Mouse (Mus musculus) hindbrain, embryonic 16.5 days (tissue): Measurements from ENCODE around the gene Frk. TPM values are rescaled to one million over a fixed set of nuclear protein-coding genes. Genes with fewer than 3 reads are reported as not detected.
"Not testable (repeated sequence)": the region's sequence is repeated elsewhere in the genome, so short reads cannot be mapped to it uniquely, and the experiment has no call there.

ENCODE experiments used
- ATAC-seq: fragments of 200-750 bp; cut with Nextera tagmentation; 2 replicates; pipeline ENCODE4 v1.8.0; 2017; ENCODE audit warnings: moderate TSS enrichment, moderate library complexity
- H3K27ac ChIP-seq: fragments of 300-500 bp; sonication (generic); 2 replicates; pipeline ENCODE4 v1.5.1; 2014; ENCODE audit warnings: low read depth, mild to moderate bottlenecking, control low read depth, low read length, moderate library complexity
- H3K27me3 ChIP-seq: fragments of 300-500 bp; sonication (generic); replicated peaks from 2 replicates; pipeline ENCODE4 v1.6.1; 2014; ENCODE audit warnings: low read length; ENCODE audit not compliant: control insufficient read depth, insufficient read depth
- H3K36me3 ChIP-seq: fragments of 300-500 bp; sonication (generic); 2 replicates; pipeline ENCODE4 v1.6.1; 2014; ENCODE audit warnings: mild to moderate bottlenecking, low read length, moderate library complexity, mixed read lengths; ENCODE audit not compliant: control insufficient read depth, insufficient read depth
- H3K4me1 ChIP-seq: fragments of 300-500 bp; sonication (generic); 2 replicates; pipeline ENCODE4 v1.6.1; 2014; ENCODE audit warnings: low read depth, low read length; ENCODE audit not compliant: control insufficient read depth, insufficient read depth
- H3K4me2 ChIP-seq: fragments of 300-500 bp; sonication (generic); 2 replicates; pipeline ENCODE4 v1.6.1; 2014; ENCODE audit warnings: mild to moderate bottlenecking, low read length, control low read depth, moderate library complexity
- H3K4me3 ChIP-seq: fragments of 300-500 bp; sonication (generic); 2 replicates; pipeline ENCODE4 v1.5.1; 2014; ENCODE audit warnings: mild to moderate bottlenecking, low read length, control low read depth, moderate library complexity
- H3K9ac ChIP-seq: fragments of 300-500 bp; sonication (generic); 2 replicates; pipeline ENCODE4 v1.6.1; 2014; ENCODE audit warnings: low read depth, mild to moderate bottlenecking, control low read depth, low read length, moderate library complexity
- H3K9me3 ChIP-seq: fragments of 300-500 bp; sonication (generic); 2 replicates; pipeline ENCODE4 v1.6.1; 2014; ENCODE audit warnings: mild to moderate bottlenecking, low read length, moderate library complexity; ENCODE audit not compliant: control insufficient read depth
- WGBS: fragments of 180-500 bp; shearing (Covaris S2); extraction: QIAGEN DNeasy Blood & Tissue Kit; methylation state at CpG from one replicate; pipeline ENCODE4 v1.1.7; 2014; 5-methylcytosine and 5-hydroxymethylcytosine counted together
- polyA plus RNA-seq: library from polyadenylated mRNA; unstranded; fragments of >200 nt; fragmentation: Nextera tagmentation; extraction: Ambion mirVana; gene quantifications from 2 replicates; pipeline ENCODE4 v1.2.1, GENCODE M21; 2015

Gene Frk
- polyA plus RNA-seq, 1 experiment from 2014 or later, result 0.65 TPM

DNA sequence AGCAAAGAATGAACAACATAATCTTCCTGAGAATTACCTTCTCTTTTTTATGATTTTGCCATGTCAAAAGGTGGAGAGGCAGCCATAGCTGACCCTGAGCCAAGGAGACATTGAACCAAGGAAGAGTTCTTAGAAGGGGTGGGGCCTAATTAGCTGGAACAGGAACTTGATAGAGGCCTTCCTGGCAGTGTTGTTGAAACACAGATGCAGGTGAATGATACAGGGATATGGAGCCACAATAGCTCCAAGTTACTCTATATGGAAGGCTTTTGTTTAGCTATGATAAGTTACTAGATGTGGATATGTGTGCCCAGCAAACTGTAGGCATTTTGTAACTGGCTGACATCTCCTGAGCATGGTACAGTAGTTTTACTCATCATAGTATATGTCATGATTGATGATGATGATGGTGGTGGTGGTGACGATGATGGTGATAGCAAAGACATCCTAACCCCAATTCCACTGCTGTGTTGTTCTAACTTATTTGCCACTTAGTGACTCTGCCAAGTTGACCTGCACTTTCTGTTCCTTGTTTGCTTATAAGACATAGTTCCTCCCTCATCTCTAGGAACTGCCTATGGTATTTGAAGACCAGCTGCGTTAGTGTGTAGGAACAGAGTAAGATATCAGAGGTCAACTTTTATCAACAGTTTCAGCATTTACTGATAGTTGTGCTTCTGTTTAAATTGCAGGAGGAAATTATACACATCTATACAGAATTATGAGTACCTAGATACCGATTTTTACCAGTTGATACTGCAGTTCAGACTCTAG is 58.7 kb downstream of the Frk start:
- H3K4me3 ChIP-seq, result no peak overlapping the region
- no peak overlapping the region for H3K27ac ChIP-seq
- no peaks in the 10 kb centered on the region for H3K27me3 ChIP-seq
- 83% methylated on average over 3 of the region's 3 CpGs for WGBS
- H3K9ac ChIP-seq, result no peak overlapping the region
- H3K9me3 ChIP-seq, result no peaks in the 10 kb centered on the region
- H3K4me1 ChIP-seq, result no peaks in the 10 kb centered on the region
- H3K36me3 ChIP-seq, result no peaks in the 10 kb centered on the region
- H3K4me2 ChIP-seq, result no peak overlapping the region
- no peak for ATAC-seq

DNA sequence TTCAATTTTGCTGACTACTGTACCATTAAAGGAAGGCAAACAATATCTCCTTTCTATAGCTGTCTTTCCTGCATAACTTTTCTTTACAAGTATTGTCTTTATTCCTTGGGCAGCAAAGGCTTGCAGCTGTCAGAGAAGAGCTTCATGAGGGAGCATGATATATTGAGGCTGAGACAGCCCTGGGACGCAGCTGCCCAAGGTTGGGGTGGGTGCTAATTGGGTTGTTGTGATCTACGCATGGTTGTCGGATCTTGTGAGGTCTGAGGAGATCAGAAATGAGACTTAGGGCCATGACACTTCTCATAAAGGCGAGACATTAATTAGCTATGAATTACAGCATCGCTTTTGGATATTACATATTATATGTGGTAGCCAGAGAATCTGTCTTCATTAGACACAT is 67.4 kb downstream of the Frk start:
- Histone ChIP-seq H3K36me3 (no peaks in the 10 kb centered on the region), H3K27me3 (no peaks in the 10 kb centered on the region), H3K4me3 (no peak overlapping the region), H3K9ac (no peak overlapping the region), H3K9me3 (no peaks in the 10 kb centered on the region), H3K4me2 (no peak overlapping the region), H3K27ac (no peak overlapping the region), H3K4me1 (no peaks in the 10 kb centered on the region)
- ATAC-seq, result no peak
- 64% methylated on average over 5 of the region's 5 CpGs for WGBS

DNA sequence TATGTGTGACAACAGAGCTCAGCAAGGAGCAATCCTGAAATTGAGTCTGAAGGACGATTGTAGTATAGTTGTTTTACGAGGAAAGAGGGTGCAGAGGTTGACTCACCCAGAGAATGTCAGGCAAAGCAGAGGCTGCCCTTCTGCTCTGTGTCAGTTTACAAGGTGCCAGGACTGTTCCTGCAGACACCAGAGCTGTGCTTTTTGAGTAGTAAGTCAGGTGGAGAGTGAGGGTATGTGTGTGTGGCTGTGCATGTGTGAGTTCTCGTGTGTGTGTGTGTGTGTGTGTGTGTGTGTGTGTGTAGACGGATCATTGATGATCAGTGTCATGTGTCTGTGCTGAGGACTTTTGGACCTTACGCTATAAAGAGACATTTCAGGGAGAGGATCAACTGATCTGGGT is 68.4 kb downstream of the Frk start:
- H3K27me3 ChIP-seq, result no peaks in the 10 kb centered on the region
- no peak for ATAC-seq
- H3K36me3 ChIP-seq, result no peaks in the 10 kb centered on the region
- no peaks in the 10 kb centered on the region for H3K9me3 ChIP-seq
- H3K4me1 ChIP-seq, result no peaks in the 10 kb centered on the region
- WGBS, result 72% methylated on average over 5 of the region's 5 CpGs
- no peak overlapping the region for H3K4me3 ChIP-seq
- H3K4me2 ChIP-seq, result no peak overlapping the region
- no peak overlapping the region for H3K9ac ChIP-seq
- no peak overlapping the region for H3K27ac ChIP-seq

DNA sequence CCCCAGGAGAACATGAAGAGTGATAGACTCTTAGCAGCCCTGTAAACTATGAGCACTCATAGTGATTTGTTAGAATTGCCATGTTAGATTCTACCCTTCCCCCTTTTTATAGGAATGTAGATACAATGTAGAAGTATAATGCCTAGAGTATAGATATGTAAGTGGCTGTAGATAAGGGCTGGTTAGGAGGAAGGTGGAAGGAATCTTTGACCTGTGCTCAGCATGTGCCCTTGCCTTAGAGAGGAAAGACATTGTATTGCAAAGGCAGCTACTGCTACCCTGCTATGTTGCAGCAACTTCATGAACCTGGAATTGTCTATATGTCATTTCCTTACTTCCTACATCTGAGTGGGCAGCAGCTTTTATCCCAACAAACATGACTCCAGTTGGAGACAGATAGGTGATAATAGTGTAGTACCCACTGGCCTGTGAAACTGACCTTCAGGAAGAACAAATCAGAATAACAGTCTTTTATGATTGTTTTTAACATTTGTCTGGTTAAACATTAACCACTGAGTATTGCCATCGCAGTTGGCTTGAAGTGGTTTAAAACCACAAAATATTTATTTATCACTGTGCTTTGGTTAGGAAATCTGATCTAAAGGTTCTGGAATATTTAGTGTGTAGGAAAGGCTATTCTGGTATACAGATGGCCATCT is 80.4 kb downstream of the Frk start:
- Histone ChIP-seq H3K9me3 (no peaks in the 10 kb centered on the region), H3K9ac (no peak overlapping the region), H3K4me1 (no peaks in the 10 kb centered on the region), H3K4me2 (no peak overlapping the region), H3K27me3 (no peaks in the 10 kb centered on the region), H3K4me3 (no peak overlapping the region), H3K36me3 (no peaks in the 10 kb centered on the region), H3K27ac (no peak overlapping the region)
- 97% methylated on average over 1 of the region's 1 CpGs for WGBS
- ATAC-seq, result no peak

DNA sequence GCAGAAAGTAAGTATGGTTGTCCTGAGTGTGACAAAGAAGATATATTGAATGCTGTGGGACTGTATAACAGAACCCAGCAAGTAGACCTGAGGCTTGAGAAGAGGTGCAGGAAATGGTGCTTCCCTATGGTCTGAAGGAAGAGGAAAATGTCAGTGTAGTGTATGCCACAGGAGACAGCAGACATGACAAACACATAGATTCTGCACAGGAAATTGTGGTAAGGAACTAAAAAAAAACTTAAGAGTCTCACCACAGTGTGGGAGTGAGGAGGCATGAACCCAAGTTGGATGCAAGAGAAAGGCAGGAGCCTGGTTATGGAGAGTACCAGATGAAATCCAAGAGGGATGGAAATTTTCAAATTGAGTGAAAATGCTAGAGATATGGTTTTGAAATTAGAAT is 132.3 kb downstream of the Frk start:
- no peak overlapping the region for H3K9ac ChIP-seq
- no peaks in the 10 kb centered on the region for H3K27me3 ChIP-seq
- no peak overlapping the region for H3K4me2 ChIP-seq
- no peak overlapping the region for H3K4me3 ChIP-seq
- H3K4me1 ChIP-seq, result no peaks in the 10 kb centered on the region
- no peaks in the 10 kb centered on the region for H3K9me3 ChIP-seq
- H3K36me3 ChIP-seq, result no peaks in the 10 kb centered on the region
- H3K27ac ChIP-seq, result no peak overlapping the region
- no peak for ATAC-seq

DNA sequence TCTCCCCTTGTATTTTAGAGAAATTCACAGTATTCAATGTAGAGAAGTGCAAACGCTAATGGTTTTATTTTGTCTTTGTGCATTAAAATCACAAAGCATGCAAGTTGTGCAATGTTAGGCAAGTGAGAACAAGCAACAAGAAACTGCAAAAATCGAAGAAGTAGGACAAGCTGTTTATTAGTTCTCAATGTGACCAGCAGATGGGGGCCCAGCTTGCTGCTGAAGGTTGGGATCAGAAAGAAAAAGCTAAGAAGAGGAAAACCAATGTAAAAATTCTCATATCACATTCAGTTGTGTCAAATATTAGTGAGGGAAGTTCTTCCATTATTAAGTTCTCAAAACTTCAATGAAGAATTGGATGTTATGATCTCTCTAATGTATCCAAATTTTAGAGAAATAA is 134.0 kb downstream of the Frk start:
- H3K27me3 ChIP-seq, result no peaks in the 10 kb centered on the region
- no peak overlapping the region for H3K27ac ChIP-seq
- no peaks in the 10 kb centered on the region for H3K36me3 ChIP-seq
- H3K9me3 ChIP-seq, result no peaks in the 10 kb centered on the region
- ATAC-seq, result no peak
- H3K4me3 ChIP-seq, result no peak overlapping the region
- 64% methylated on average over 2 of the region's 2 CpGs for WGBS
- no peak overlapping the region for H3K4me2 ChIP-seq
- no peaks in the 10 kb centered on the region for H3K4me1 ChIP-seq
- H3K9ac ChIP-seq, result no peak overlapping the region

DNA sequence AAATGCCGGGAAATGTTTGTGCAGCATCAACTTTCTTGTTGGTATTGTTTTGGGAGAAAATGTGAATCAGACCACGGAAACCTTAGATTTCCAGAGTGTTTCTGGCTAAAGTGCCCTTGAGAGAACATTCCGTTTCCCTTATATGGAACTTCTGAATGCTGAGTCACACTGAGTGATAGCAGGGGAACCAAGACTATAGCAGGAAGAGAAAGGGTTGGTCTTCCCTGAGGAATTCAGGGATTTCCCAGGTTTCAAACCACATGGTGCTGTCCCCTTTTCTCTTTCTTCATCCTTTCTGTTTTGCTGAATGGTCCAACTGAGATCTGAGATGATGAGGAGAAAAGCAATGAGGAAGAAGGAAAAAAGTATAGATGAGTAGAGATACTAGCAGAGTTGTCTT is 135.3 kb downstream of the Frk start:
- WGBS, result 80% methylated on average over 3 of the region's 3 CpGs

DNA sequence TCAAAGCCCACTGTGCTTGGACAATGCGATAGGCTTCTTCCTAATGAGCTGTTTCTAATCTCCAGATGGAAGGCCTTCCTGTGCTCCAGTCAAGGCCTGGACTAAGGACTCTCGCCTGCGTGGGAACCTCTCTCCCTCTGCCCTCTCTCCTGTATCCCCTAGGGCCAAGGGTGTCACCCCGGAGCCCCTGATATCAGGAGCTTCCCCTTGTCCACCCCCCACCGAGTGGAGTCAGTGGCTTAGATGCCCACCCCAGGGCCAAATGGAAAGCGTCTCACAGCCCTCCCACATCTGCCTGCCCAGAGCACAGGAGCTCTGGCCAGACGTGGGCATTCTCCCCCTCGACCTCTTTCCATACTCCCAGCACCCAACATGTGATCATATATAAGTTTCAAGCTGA is 137.3 kb downstream of the Frk start:
- not testable (repeated sequence) for H3K36me3 ChIP-seq, H3K9ac ChIP-seq, H3K4me2 ChIP-seq, H3K27me3 ChIP-seq, H3K4me3 ChIP-seq, H3K4me1 ChIP-seq, H3K9me3 ChIP-seq, ATAC-seq, H3K27ac ChIP-seq
- WGBS, result 85% methylated on average over 8 of the region's 8 CpGs

More for the DNA sequence above, 135.3 kb downstream of the Frk start:
- Histone ChIP-seq H3K4me2 (no peak overlapping the region), H3K9ac (no peak overlapping the region), H3K36me3 (no peaks in the 10 kb centered on the region), H3K27me3 (no peaks in the 10 kb centered on the region), H3K4me3 (no peak overlapping the region), H3K27ac (no peak overlapping the region), H3K9me3 (no peaks in the 10 kb centered on the region), H3K4me1 (no peaks in the 10 kb centered on the region)
- no peak for ATAC-seq

DNA sequence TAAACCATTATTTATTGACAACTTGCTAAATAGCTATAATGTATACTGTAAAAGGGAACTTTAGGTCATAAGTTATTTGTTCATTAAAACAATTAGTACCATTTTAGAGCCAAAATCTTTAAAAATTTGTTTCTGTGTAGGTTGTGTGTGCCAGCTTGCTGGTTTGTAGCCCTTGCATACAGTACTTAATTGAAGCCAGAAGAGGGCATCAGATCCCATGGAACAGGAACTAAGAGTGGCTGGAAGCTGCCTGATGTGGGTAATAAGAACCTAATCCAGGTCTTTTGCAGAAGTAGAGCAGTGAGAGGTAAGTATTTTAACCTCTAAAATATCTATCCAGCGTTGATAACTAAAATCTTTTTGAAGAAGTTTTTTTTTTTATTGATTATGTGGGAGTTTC is 155.0 kb downstream of the Frk start:
- Histone ChIP-seq H3K9me3 (no peaks in the 10 kb centered on the region), H3K36me3 (no peaks in the 10 kb centered on the region), H3K4me3 (no peak overlapping the region), H3K4me2 (no peak overlapping the region), H3K4me1 (no peaks in the 10 kb centered on the region), H3K9ac (no peak overlapping the region), H3K27ac (no peak overlapping the region), H3K27me3 (no peaks in the 10 kb centered on the region)
- ATAC-seq, result no peak
- WGBS, result 86% methylated on average over 1 of the region's 1 CpGs
